Mouse (Mus musculus): ENCODE data around the gene Gm20518. TPM values are rescaled to one million over a fixed set of nuclear protein-coding genes. Genes with fewer than 3 reads are reported as not detected.

The Gm20518 gene
- total RNA-seq, 1 experiment from 2014 or later = 0.30 TPM

DNA sequence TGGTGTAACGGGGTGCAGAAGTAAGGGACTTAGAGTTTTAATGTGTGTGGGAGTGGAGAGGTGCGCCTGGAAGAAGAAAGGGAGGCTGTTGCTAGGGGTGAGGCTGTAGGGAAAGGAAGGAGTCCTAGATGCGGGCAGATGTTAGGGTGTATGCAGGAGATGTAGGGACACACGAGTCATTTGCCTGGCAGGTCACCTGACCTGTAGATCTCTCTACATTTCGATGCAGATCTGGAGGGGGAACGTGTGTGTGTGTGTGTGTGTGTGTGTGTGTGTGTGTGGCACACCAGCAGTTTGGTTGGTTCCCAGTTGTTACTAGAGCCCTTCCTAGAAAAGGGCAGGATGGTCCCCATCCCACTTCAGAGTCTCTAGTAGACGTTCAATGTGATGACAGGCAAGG, 86.5 kb downstream of the Gm20518 start:
- DNase-seq = no peak

- peak; percentile 45 for DNase-seq
These were observed 87.0 kb downstream of the Gm20518 start for GRCm38 (mm10) chr16:17804449-17804912.

GRCm38 (mm10) chr16:17803675-17804448, 87.6 kb downstream of the Gm20518 start:
- DNase-seq = no peak

DNA sequence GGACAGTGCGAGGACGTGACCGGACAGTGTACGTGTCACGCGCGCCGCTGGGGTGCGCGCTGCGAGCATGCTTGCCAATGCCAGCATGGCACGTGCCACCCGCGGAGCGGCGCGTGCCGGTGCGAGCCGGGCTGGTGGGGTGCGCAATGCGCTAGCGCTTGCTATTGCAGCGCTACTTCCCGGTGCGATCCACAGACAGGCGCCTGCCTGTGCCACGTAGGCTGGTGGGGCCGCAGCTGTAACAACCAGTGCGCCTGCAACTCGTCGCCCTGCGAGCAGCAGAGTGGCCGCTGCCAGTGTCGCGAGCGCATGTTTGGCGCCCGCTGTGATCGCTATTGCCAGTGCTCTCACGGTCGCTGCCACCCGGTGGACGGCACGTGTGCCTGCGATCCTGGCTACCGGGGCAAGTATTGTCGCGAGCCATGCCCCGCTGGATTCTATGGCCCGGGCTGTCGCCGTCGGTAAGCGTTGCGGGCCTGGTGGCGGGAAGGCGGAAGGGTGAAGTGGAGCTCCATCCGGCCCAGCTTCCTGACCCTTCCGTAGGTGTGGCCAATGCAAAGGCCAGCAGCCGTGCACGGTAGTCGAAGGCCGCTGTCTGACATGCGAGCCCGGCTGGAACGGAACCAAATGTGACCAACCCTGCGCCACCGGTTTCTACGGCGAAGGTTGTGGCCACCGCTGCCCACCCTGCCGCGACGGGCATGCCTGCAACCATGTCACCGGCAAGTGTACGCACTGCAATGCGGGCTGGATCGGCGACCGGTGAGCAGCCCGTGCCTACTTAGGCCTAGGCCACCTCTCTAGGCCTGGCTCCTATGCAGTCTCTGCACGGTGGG, 88.4 kb downstream of the Gm20518 start:
- peak; percentile 65 for DNase-seq

DNA sequence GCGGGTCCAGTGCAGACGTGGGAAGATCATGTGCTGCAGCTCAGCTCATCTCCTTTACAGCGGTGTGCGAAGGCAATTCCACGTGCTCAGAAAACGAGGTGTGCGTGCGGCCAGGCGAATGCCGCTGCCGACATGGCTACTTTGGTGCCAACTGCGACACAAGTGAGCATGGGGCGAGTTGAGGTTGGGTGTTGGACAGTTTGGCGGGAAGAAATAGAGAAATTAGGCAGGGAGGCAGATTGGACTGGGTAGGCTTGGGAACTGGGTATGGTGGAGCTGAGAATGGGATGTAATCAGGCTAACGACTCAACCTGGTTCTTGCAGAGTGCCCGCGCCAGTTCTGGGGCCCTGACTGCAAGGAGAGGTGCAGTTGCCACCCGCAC, 89.0 kb downstream of the Gm20518 start:
- no peak for DNase-seq

DNA sequence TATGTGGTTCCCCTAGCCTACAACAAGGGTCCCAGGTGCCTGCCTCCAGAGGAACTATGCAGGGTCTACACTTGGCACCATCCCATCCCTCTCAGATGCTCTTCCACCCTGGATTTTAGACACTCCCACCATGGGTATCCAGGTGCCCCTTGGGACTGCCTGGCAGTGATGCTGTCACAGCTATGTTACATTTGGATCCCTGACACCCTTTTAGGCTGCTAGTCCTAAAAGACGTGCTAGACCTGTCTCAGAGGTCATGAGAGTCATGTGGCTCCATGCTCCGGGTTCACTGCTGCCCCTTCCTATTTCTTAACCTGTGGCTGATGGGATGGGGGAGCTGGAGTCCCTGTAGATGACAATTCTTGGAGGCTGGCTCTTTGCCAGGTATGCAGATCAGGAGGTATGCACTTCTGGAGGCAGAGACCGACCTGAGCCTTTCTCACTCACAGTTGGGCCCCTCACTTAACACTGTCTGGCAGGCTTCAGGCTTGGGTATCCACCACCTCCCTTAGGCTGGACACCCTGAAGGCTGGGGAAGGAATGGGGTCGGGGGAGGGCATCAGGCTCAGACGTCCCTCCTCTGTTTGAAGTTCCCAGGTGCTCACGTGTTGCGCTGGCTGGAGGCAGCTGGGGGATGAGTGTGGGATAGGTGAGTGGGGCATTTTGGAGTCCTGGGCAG, 89.6 kb downstream of the Gm20518 start:
- DNase-seq = no peak

DNA sequence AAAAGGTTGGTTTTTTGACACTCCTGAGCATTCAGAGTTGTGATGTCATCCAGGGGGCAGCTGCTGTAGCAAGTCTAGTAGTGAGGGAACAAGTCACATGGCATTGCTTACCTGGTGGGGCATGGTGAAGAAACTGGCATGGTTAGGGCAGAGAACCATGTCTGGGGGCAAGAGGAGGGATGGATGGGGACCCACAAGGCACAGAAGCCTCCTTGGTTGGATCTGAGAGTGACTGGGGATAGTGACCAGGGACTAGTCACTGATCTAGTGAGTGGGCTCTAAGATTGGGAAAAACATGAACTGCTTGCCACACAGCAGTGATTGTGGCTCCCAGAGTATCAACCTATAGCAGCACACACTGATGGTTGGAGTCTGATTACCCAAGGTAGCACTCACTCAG, 91.9 kb downstream of the Gm20518 start:
- DNase-seq = no peak

DNA sequence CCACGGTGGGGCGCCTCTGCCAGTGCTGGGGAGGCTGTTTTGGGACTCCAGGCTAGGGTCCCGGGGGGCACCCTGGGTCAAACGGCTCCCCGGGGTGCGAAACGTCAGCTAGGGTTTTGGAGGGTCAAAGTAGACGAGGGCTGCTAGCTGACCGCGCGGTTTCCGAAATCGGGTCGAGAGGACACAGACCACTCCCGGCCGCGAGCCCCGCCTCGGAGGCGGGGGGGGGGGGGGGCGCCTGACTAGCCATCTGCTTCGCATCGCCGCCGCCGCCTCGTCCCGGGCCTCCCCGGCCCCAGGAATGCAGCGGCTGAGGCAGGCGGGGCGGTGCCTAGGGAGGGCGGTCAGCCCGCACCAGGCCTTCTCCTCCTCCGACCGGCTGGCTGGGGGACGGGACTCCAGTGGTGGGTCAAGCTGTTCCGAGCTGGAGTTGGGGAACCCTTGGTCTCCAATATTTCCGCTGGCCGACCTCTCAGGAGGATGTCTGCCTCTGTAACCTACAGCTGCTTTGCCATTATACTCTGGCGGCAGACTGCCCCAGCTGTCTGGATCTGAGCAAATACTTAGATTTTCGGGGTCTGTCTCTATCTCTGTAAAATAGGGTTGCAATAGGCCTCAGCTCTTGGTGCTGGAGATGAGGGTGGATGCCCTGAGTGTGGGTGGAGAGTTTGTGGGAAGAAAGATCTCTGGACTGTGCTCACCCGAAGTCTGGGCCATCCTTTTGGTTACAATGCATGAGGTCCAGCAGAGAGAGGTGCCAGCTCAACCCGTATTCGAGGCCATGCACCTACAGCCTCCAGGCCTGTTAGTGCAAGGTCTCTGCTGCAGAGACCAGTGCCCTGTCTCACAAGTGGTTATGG, 92.9 kb downstream of the Gm20518 start:
- DNase-seq = peak; percentile 55

DNA sequence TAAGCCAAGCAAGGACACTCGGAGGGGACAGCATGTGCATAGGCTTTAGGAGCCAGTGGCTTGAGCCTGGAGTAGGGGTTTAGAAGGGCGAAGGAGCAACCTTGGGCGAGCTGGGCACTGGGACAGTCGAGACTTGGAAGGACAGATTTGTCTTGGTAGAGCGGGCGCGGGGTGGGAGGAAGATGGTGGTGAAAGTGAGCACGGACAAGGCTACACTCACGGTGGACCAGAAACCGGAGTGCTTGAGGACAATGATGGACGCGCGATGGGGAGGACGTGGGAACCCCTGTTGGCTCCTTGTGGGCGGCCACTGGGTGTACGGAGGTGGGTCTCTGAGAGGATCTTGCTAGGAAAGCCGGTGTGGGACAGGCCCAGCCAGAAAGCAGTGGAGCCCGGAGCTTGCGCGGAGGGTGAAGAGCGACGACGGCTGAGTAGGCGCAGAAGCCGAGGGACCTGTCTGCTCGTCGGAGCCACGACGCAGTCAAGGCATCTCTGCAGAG, 93.6 kb downstream of the Gm20518 start:
- DNase-seq = no peak

- DNase-seq = peak; percentile 60
These were observed 94.3 kb downstream of the Gm20518 start, which contains the start of gene Scarf2 for GRCm38 (mm10) chr16:17796971-17797811. Gene Scarf2 (plus strand): TSS chr16:17797282.

DNA sequence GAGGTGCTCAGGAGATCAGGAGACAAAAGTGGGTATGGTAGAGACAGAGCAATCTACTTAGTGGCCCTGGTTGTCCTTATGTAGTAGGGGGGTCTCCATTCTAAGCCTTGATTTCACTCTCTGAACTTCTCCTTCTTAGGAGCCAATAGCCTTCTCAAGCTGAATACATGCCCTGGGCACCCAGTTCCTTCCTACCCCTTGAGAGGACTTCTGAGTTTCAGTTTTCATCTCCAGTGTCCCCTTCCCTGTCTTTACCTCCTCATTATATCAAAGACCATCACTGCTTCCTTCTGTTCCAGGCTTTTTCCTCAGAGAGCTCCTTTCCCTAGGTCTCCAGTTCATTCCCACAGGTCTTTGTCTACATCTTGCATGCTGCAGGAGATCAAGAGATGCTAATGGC, 95.0 kb downstream of the Gm20518 start:
- DNase-seq = no peak

DNA sequence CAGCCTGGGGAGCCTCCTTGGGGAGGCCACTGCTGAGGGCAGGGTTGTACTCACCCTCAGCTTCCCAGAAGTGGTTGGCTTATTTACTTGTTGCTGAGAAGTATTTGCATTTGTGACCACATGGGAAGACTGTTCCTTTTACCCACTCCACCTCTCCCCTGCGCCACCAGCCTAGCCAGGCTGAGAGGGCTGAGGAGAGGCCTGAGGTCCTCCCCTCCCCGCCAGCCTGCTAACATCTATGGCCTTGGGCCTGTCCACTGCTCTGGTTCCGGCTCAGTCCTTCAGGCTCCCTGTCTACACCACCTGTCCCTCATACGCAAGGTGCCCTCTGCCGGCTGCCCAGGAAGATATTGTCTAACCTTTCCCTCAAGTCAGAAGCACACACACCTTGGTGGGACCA, 95.8 kb downstream of the Gm20518 start:
- no peak for DNase-seq

DNA sequence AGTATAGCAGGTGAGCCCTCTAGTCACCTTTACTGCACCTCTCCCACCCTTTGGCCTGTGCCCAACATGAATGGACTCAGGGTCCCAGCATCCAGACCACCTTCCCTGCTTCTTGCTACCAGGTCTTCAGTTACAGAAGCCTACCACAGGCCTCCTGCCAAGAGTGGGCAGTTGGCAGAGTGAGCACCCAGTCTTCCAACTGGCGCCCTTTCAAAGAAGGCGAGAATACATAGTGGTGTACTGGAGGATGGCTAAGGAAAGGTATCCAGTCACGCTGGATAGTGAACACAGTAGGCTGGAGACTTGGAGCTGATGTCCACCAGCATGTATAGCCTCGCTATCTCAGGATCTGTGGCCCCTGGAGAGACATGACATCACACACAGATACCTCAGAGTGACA, 97.4 kb downstream of the Gm20518 start:
- DNase-seq = no peak

GRCm38 (mm10) chr16:17792728-17793127, 98.7 kb downstream of the Gm20518 start:
- no peak for DNase-seq

GRCm38 (mm10) chr16:17785337-17785736, 106.1 kb downstream of the Gm20518 start:
- no peak for DNase-seq

Other genes starting within 250 kb of the Gm20518 start
- 2.0 and 3.8 TPM in 2 replicates for gene Ccdc74a, start 245.2 kb downstream of the Gm20518 start, total RNA-seq (2021)
- gene Med15, start 158.8 kb downstream of the Gm20518 start, total RNA-seq (2021) = 51.3 and 60.3 TPM in 2 replicates
- gene Klhl22, start 132.1 kb downstream of the Gm20518 start, total RNA-seq (2021) = 40.3 and 43.1 TPM in 2 replicates
- gene Scarf2, start 94.4 kb downstream of the Gm20518 start, total RNA-seq (2021) = 11.3 and 12.4 TPM in 2 replicates
- not detected in 2 replicates for gene B830017H08Rik, start 58.5 kb downstream of the Gm20518 start, total RNA-seq (2021)
- gene Car15, start 53.3 kb downstream of the Gm20518 start, total RNA-seq (2021) = 1.3 and 2.2 TPM in 2 replicates
- 0.19 TPM in 1 of 2 replicates, not detected in the other for gene Tssk1, start 2.6 kb upstream of the Gm20518 start, total RNA-seq (2021)
- gene Dgcr2, start 6.9 kb upstream of the Gm20518 start, total RNA-seq (2021) = 57.6 and 63.6 TPM in 2 replicates
- gene Tssk2, start 7.0 kb upstream of the Gm20518 start, total RNA-seq (2021) = not detected in 2 replicates
- gene Ess2, start 19.7 kb upstream of the Gm20518 start, total RNA-seq (2021) = 16.0 and 20.2 TPM in 2 replicates
- not detected in 2 replicates for gene Gsc2, start 23.4 kb upstream of the Gm20518 start, total RNA-seq (2021)
- gene Slc25a1, start 36.5 kb upstream of the Gm20518 start, total RNA-seq (2021) = 107 and 109 TPM in 2 replicates
- gene Vpreb2, start 88.8 kb upstream of the Gm20518 start, total RNA-seq (2021) = not detected in 2 replicates
- gene Dgcr6, start 161.2 kb upstream of the Gm20518 start, total RNA-seq (2021) = 55.3 and 58.7 TPM in 2 replicates
- 37.6 and 37.9 TPM in 2 replicates for gene Prodh, start 198.5 kb upstream of the Gm20518 start, total RNA-seq (2021)
- 0.33 and 0.86 TPM in 2 replicates for gene Rtn4r, start 236.0 kb upstream of the Gm20518 start, total RNA-seq (2021)

Data from adrenal gland, postnatal 14 days (tissue).